Mouse (Mus musculus) cerebellum, postnatal 36 days (tissue): Measurements from ENCODE around the gene Ptprm.
A peak's percentile ranks its signal among the peaks of the same experiment; 100 is the strongest.

Experiments used
- DNase-seq, 2 experiments: peaks; one replicate each; pipeline ENCODE4 v3.0.0; 2021 to 2022; ENCODE audit warnings: mixed read lengths in 2 of 2

The Ptprm gene

GRCm38 (mm10) chr17:67209676-67210344, 144.4 kb downstream of the Ptprm start:
- DNase-seq, result no peak

GRCm38 (mm10) chr17:67208600-67208999, 145.7 kb downstream of the Ptprm start:
- no peak for DNase-seq

GRCm38 (mm10) chr17:67206984-67207383, 147.3 kb downstream of the Ptprm start:
- DNase-seq, result no peak

GRCm38 (mm10) chr17:67201151-67201550, 153.1 kb downstream of the Ptprm start:
- no peak for DNase-seq

- no peak for DNase-seq
These were observed 160.5 kb downstream of the Ptprm start for GRCm38 (mm10) chr17:67193728-67194127.

GRCm38 (mm10) chr17:67188514-67188913, 165.7 kb downstream of the Ptprm start:
- no peak for DNase-seq

GRCm38 (mm10) chr17:67186879-67187278, 167.4 kb downstream of the Ptprm start:
- no peak for DNase-seq

- DNase-seq, result no peak
These were observed 168.3 kb downstream of the Ptprm start for GRCm38 (mm10) chr17:67185942-67186341.

- no peak for DNase-seq
These were observed 174.8 kb downstream of the Ptprm start for GRCm38 (mm10) chr17:67179446-67179845.

GRCm38 (mm10) chr17:67178686-67179265, 175.5 kb downstream of the Ptprm start:
- DNase-seq, result no peak

GRCm38 (mm10) chr17:67175836-67176235, 178.4 kb downstream of the Ptprm start:
- DNase-seq, result peak; percentile 27 to 34

- no peak for DNase-seq
These were observed 182.9 kb downstream of the Ptprm start for GRCm38 (mm10) chr17:67171353-67171752.

GRCm38 (mm10) chr17:67170696-67171095, 183.6 kb downstream of the Ptprm start:
- no peak for DNase-seq

- DNase-seq, result no peak
These were observed 188.4 kb downstream of the Ptprm start for GRCm38 (mm10) chr17:67165876-67166275.

- DNase-seq, result no peak
These were observed 194.6 kb downstream of the Ptprm start for GRCm38 (mm10) chr17:67159611-67160010.

GRCm38 (mm10) chr17:67157089-67157752, 197.0 kb downstream of the Ptprm start:
- no peak for DNase-seq

- no peak for DNase-seq
These were observed 202.0 kb downstream of the Ptprm start for GRCm38 (mm10) chr17:67152218-67152617.

- no peak for DNase-seq
These were observed 203.8 kb downstream of the Ptprm start for GRCm38 (mm10) chr17:67150441-67150840.

GRCm38 (mm10) chr17:67142183-67142756, 212.0 kb downstream of the Ptprm start:
- no peak for DNase-seq

- DNase-seq, result peak in 1 of 2 experiments; percentile 20
These were observed 213.8 kb downstream of the Ptprm start for GRCm38 (mm10) chr17:67140502-67140901.

GRCm38 (mm10) chr17:67138981-67139380, 215.3 kb downstream of the Ptprm start:
- DNase-seq, result no peak

- DNase-seq, result no peak
These were observed 217.4 kb downstream of the Ptprm start for GRCm38 (mm10) chr17:67136876-67137275.

GRCm38 (mm10) chr17:67136421-67136820, 217.8 kb downstream of the Ptprm start:
- DNase-seq, result no peak

- no peak for DNase-seq
These were observed 220.0 kb downstream of the Ptprm start for GRCm38 (mm10) chr17:67134235-67134634.
